Mouse (Mus musculus) kidney, embryonic 14.5 days (tissue): ENCODE measurements around the gene Ankrd6. TPM values are rescaled to one million over a fixed set of nuclear protein-coding genes. Genes with fewer than 3 reads are reported as not detected.
A peak's percentile ranks its signal among the peaks of the same experiment; 100 is the strongest.
"Not testable (repeated sequence)": the region's sequence is repeated elsewhere in the genome, so short reads cannot be mapped to it uniquely, and the experiment has no call there.

Source experiments
- ATAC-seq: fragments of 200-750 bp; cut with Nextera tagmentation; 2 replicates; pipeline ENCODE4 v1.8.0; 2017; ENCODE audit warnings: moderate number of reproducible peaks, mild to moderate bottlenecking, moderate TSS enrichment, moderate library complexity; ENCODE audit not compliant: low FRiP score, low TSS enrichment
- H3K27ac ChIP-seq: fragments of 300-500 bp; sonication (generic); 2 replicates; pipeline ENCODE4 v1.5.1; 2014; ENCODE audit warnings: low read depth, mild to moderate bottlenecking, low read length, moderate library complexity, mixed read lengths
- H3K27me3 ChIP-seq: fragments of 300-500 bp; sonication (generic); 2 replicates; pipeline ENCODE4 v1.6.1; 2014; ENCODE audit warnings: mild to moderate bottlenecking, low read length; ENCODE audit not compliant: control insufficient read depth, insufficient read depth
- H3K36me3 ChIP-seq: fragments of 300-500 bp; sonication (generic); 2 replicates; pipeline ENCODE4 v1.6.1; 2014; ENCODE audit warnings: low read length, mixed read lengths; ENCODE audit not compliant: control insufficient read depth, insufficient read depth
- H3K4me1 ChIP-seq: fragments of 300-500 bp; sonication (generic); 2 replicates; pipeline ENCODE4 v1.6.1; 2014; ENCODE audit warnings: low read length, mixed read lengths; ENCODE audit not compliant: control insufficient read depth, insufficient read depth
- H3K4me2 ChIP-seq: fragments of 300-500 bp; sonication (generic); replicated peaks from 2 replicates; pipeline ENCODE4 v1.6.1; 2014; ENCODE audit warnings: low read depth, mild to moderate bottlenecking, low read length
- H3K4me3 ChIP-seq: fragments of 300-500 bp; sonication (generic); 2 replicates; pipeline ENCODE4 v1.5.1; 2014; ENCODE audit warnings: mild to moderate bottlenecking, low read length
- H3K9ac ChIP-seq: fragments of 300-500 bp; sonication (generic); 2 replicates; pipeline ENCODE4 v1.6.1; 2014; ENCODE audit warnings: low read depth, mild to moderate bottlenecking, low read length, moderate library complexity
- H3K9me3 ChIP-seq: fragments of 300-500 bp; sonication (generic); 2 replicates; pipeline ENCODE4 v1.6.1; 2016; ENCODE audit warnings: low read length; ENCODE audit not compliant: control insufficient read depth
- WGBS: fragments of 180-500 bp; shearing (Covaris S2); extraction: QIAGEN DNeasy Blood & Tissue Kit; methylation state at CpG from one replicate; pipeline ENCODE4 v1.1.7; 2014; 5-methylcytosine and 5-hydroxymethylcytosine counted together
- polyA plus RNA-seq: library from polyadenylated mRNA; unstranded; fragments of >200 nt; fragmentation: Nextera tagmentation; extraction: Ambion mirVana; gene quantifications from 2 replicates; pipeline ENCODE4 v1.2.1, GENCODE M21; 2014

The Ankrd6 gene
- polyA plus RNA-seq, 1 experiment from 2014 or later, result 14.3 TPM

- Histone ChIP-seq H3K9ac (peak overlapping the region; percentile 74), H3K9me3 (no peaks in the 10 kb centered on the region), H3K4me1 (peaks cover 10% of the 10 kb centered on the region), H3K4me2 (peak overlapping the region; percentile 99), H3K4me3 (peak overlapping the region; percentile 81), H3K27me3 (no peaks in the 10 kb centered on the region), H3K27ac (peak overlapping the region; percentile 67), H3K36me3 (no peaks in the 10 kb centered on the region)
- WGBS, result under 1% methylated on average over 13 of the region's 13 CpGs
- ATAC-seq, result no peak
Measured at GRCm38 (mm10) chr4:32984242-32984641, 33.6 kb upstream of the Ankrd6 start.

GRCm38 (mm10) chr4:32983176-32984155 is 32.8 kb upstream of the Ankrd6 start:
- peak overlapping the region; percentile 67 for H3K27ac ChIP-seq

DNA sequence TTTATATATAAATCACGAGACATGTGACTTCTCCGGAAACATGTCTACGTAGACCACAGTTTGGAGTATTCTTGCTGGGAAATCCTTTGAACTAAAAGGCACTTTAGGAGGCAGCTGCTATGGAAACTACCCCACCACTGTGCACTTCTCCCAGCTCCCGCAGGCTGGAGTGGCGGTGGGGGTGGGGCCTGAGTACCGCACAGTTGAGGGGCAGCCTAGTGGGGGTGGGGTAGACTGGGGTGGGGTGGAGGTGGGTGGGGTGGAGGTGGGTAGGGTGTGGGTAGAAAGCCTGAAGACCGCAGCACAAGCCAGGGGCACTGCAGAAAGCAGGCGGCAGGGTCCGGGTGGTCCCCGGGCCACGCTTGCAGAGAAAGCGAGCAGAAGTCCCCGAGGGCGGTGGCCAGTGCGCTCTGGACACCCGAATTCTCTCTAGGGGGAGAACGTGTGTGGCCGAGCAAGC is 32.1 kb upstream of the Ankrd6 start, which contains the start of gene Rragd:
Rragd (plus strand) TSS at position 322 of the 460 bp plus-strand sequence.
- Histone ChIP-seq H3K4me3 (peak within 1 kb of the TSS; percentile 81), H3K4me2 (peak within 1 kb of the TSS; percentile 99), H3K9ac (peak within 1 kb of the TSS; percentile 74), H3K9me3 (no peaks in the 10 kb centered on the region), H3K27ac (peak within 1 kb of the TSS; percentile 67), H3K36me3 (no peaks in the 10 kb centered on the region), H3K4me1 (peaks cover 10% of the 10 kb centered on the region), H3K27me3 (no peaks in the 10 kb centered on the region)
- ATAC-seq, result peak; percentile 81
- WGBS, result under 1% methylated on average over 15 of the region's 18 CpGs

More at GRCm38 (mm10) chr4:32983176-32984155, 32.8 kb upstream of the Ankrd6 start:
- peak; percentile 71 for ATAC-seq
- no peaks in the 10 kb centered on the region for H3K9me3 ChIP-seq
- peak overlapping the region; percentile 81 for H3K4me3 ChIP-seq
- WGBS, result under 1% methylated on average over 68 of the region's 94 CpGs
- peak overlapping the region; percentile 99 for H3K4me2 ChIP-seq
- peak overlapping the region; percentile 74 for H3K9ac ChIP-seq
- peaks cover 10% of the 10 kb centered on the region for H3K4me1 ChIP-seq
- H3K27me3 ChIP-seq, result no peaks in the 10 kb centered on the region
- no peaks in the 10 kb centered on the region for H3K36me3 ChIP-seq

- no peaks in the 10 kb centered on the region for H3K27me3 ChIP-seq
- no peaks in the 10 kb centered on the region for H3K9me3 ChIP-seq
- peak overlapping the region; percentile 81 for H3K4me3 ChIP-seq
- WGBS, result 2% methylated on average over 15 of the region's 15 CpGs
- no peaks in the 10 kb centered on the region for H3K36me3 ChIP-seq
- H3K4me1 ChIP-seq, result peaks cover 10% of the 10 kb centered on the region
- H3K27ac ChIP-seq, result no peak overlapping the region
- ATAC-seq, result peak; percentile 2; the same call in 1 of the 2 replicates
- peak overlapping the region; percentile 99 for H3K4me2 ChIP-seq
- H3K9ac ChIP-seq, result no peak overlapping the region
Measured at GRCm38 (mm10) chr4:32982041-32982715, 31.5 kb upstream of the Ankrd6 start.

GRCm38 (mm10) chr4:32981617-32982016 is 31.0 kb upstream of the Ankrd6 start:
- no peak overlapping the region for H3K4me2 ChIP-seq
- no peak overlapping the region for H3K4me3 ChIP-seq
- no peak overlapping the region for H3K9ac ChIP-seq
- 25% methylated on average over 5 of the region's 5 CpGs for WGBS
- no peaks in the 10 kb centered on the region for H3K9me3 ChIP-seq
- no peak overlapping the region for H3K27ac ChIP-seq
- H3K4me1 ChIP-seq, result peaks cover 10% of the 10 kb centered on the region
- H3K27me3 ChIP-seq, result no peaks in the 10 kb centered on the region
- no peaks in the 10 kb centered on the region for H3K36me3 ChIP-seq
- no peak for ATAC-seq

GRCm38 (mm10) chr4:32980061-32980460 is 29.4 kb upstream of the Ankrd6 start:
- Histone ChIP-seq H3K9ac (no peak overlapping the region), H3K4me3 (no peak overlapping the region), H3K4me2 (no peak overlapping the region), H3K4me1 (peaks cover 8% of the 10 kb centered on the region), H3K27ac (no peak overlapping the region), H3K27me3 (no peaks in the 10 kb centered on the region), H3K9me3 (no peaks in the 10 kb centered on the region; the same call in 1 of the 2 replicates), H3K36me3 (no peaks in the 10 kb centered on the region)
- ATAC-seq, result no peak
- WGBS, result 84% methylated on average over 3 of the region's 3 CpGs

- no peak for ATAC-seq
- Histone ChIP-seq H3K27ac (no peak overlapping the region), H3K36me3 (no peaks in the 10 kb centered on the region), H3K9me3 (peaks cover 9% of the 10 kb centered on the region; the same call in 1 of the 2 replicates), H3K4me1 (no peaks in the 10 kb centered on the region), H3K4me2 (no peak overlapping the region), H3K27me3 (no peaks in the 10 kb centered on the region), H3K9ac (no peak overlapping the region), H3K4me3 (no peak overlapping the region)
- WGBS, result 86% methylated on average over 4 of the region's 4 CpGs
Measured at GRCm38 (mm10) chr4:32977331-32977730, 26.7 kb upstream of the Ankrd6 start.

DNA sequence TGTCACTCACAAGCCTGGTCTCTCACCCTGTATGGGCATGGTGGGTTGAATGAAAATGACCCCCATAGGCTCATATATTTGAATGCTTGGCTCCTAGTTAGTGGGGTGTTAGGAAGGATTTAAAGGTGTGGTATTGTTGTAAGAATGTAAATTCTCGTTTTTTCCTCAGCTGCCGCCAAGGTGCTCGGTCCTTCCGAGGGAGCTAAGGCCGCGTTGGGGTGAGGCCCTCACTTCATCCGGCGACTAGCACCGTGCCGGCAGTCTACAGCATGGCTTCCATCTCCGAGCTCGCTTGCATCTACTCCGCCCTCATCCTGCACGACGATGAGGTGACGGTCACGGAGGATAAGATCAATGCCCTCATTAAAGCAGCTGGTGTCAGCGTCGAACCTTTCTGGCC is 14.0 kb upstream of the Ankrd6 start:
- not testable (repeated sequence) for H3K36me3 ChIP-seq, H3K4me3 ChIP-seq, H3K9me3 ChIP-seq, H3K4me1 ChIP-seq, H3K27ac ChIP-seq, ATAC-seq, H3K27me3 ChIP-seq, H3K9ac ChIP-seq, H3K4me2 ChIP-seq
- 82% methylated on average over 19 of the region's 19 CpGs for WGBS
